Mouse (Mus musculus) left cerebral cortex, postnatal 36 days (tissue): ENCODE data around the gene Olfr434. TPM values are rescaled to one million over a fixed set of nuclear protein-coding genes. Genes with fewer than 3 reads are reported as not detected.

ENCODE experiments used
- total RNA-seq, 2 experiments: library from RNA; stranded (reverse); gene quantifications; 2 replicates each; pipeline ENCODE4 v1.2.3; 2021

Gene Olfr434
- total RNA-seq, 2 experiments from 2014 or later = not detected

Other genes starting within 250 kb of the Olfr434 start
- gene Olfr441, start 106.7 kb upstream of the Olfr434 start, total RNA-seq = not detected
- gene Olfr237-ps1, start 66.5 kb upstream of the Olfr434 start, total RNA-seq = not detected
- not detected for gene Olfr437, start 49.7 kb upstream of the Olfr434 start, total RNA-seq
- gene Olfr13, start 40.9 kb upstream of the Olfr434 start, total RNA-seq = not detected
- gene Olfr435, start 15.9 kb upstream of the Olfr434 start, total RNA-seq = not detected
- gene Olfr47, start 18.5 kb downstream of the Olfr434 start, total RNA-seq = not detected
- gene Arhgef5, start 52.6 kb downstream of the Olfr434 start, total RNA-seq = 1 to 10 TPM; 1.4 to 2.9 TPM
- gene Nobox, start 96.5 kb downstream of the Olfr434 start, total RNA-seq = under 1 TPM in 1 of 2 experiments, not detected in 1; 0.52 TPM